Mouse (Mus musculus): ENCODE results near the gene Kcnip1.

DNA sequence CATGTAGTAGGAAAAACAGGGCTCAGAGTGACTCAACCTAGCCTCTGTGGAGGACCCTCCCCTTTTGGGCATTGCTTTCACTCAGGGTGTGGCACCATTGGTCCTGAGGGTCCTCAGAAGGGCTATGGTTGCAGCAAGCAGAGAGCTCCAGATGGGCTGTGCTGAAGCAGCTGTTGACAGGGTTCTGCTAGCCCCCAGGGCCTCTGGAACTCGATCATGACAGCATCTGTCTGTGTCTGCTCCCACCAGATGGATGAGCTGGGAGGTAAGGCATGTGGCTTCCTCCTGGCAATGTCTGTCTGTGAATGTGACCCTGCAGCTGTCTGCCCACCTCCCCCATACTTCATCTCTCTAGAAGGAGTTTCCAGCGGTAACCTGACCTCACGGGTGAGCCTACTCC lies 385.2 kb downstream of the Kcnip1 start:
- no peak for TF ChIP-seq CTCF (IDR thresholded peaks at IDR 0.05)
- no peak for TF ChIP-seq EP300 (IDR thresholded peaks at IDR 0.05)

Data from lung, postnatal 0 days (tissue).